Mouse (Mus musculus) erythroblast, adult 5-6 weeks (primary cell): ENCODE results near the gene Tk1. TPM values are rescaled to one million over a fixed set of nuclear protein-coding genes. Genes with fewer than 3 reads are reported as not detected.
A peak's percentile ranks its signal among the peaks of the same experiment; 100 is the strongest.
"Not testable (repeated sequence)": the region's sequence is repeated elsewhere in the genome, so short reads cannot be mapped to it uniquely, and the experiment has no call there.

Experiments
- ATAC-seq: replicated peaks from 2 replicates; pipeline ENCODE4 v1.8.0; 2016; ENCODE audit warnings: moderate number of reproducible peaks, mild to moderate bottlenecking, moderate TSS enrichment, inconsistent platforms; ENCODE audit not compliant: poor library complexity, low FRiP score, severe bottlenecking
- total RNA-seq, 2 experiments: library from RNA; stranded (forward) in 1 of 2; stranded (reverse) in 1 of 2; fragments of 150-400 nt in 1 of 2; fragments of 200-764, 138-1000 nt in 1 of 2; gene quantifications; 2 replicates each; pipeline versions ENCODE4 v1.2.3 to v1.2.4; 2015 to 2017; ENCODE audit warnings: low replicate concordance in 2 of 2

The Tk1 gene
- total RNA-seq, 2 experiments from 2014 or later = 89.2 to 157 TPM

GRCm38 (mm10) chr11:117848271-117848984, 22.5 kb upstream of the Tk1 start:
- peak; percentile 54 for ATAC-seq

GRCm38 (mm10) chr11:117847593-117848215, 21.8 kb upstream of the Tk1 start:
- no peak for ATAC-seq

GRCm38 (mm10) chr11:117846640-117847039, 20.7 kb upstream of the Tk1 start:
- peak; percentile 29; the same call in 1 of the 2 replicates for ATAC-seq

- ATAC-seq = no peak
Measured at GRCm38 (mm10) chr11:117845651-117846050, 19.8 kb upstream of the Tk1 start.

GRCm38 (mm10) chr11:117844997-117845396, 19.1 kb upstream of the Tk1 start:
- ATAC-seq = no peak

- ATAC-seq = no peak
Measured at GRCm38 (mm10) chr11:117843434-117843833, 17.5 kb upstream of the Tk1 start.

GRCm38 (mm10) chr11:117840910-117841309, 15.0 kb upstream of the Tk1 start:
- ATAC-seq = no peak

GRCm38 (mm10) chr11:117839021-117839420, 13.1 kb upstream of the Tk1 start:
- ATAC-seq = peak; percentile 18

- peak; percentile 84 for ATAC-seq
Measured at GRCm38 (mm10) chr11:117838572-117838971, 12.7 kb upstream of the Tk1 start.

- ATAC-seq = peak; percentile 43
Measured at GRCm38 (mm10) chr11:117836306-117836705, 10.4 kb upstream of the Tk1 start.

GRCm38 (mm10) chr11:117834086-117834485, 8.2 kb upstream of the Tk1 start:
- ATAC-seq = no peak

- not testable (repeated sequence) for ATAC-seq
Measured at GRCm38 (mm10) chr11:117833509-117833908, 7.6 kb upstream of the Tk1 start.

GRCm38 (mm10) chr11:117832086-117832969, 6.4 kb upstream of the Tk1 start:
- peak; percentile 61 for ATAC-seq

GRCm38 (mm10) chr11:117830401-117830800, 4.5 kb upstream of the Tk1 start:
- ATAC-seq = peak; percentile 40

- no peak for ATAC-seq
Measured at GRCm38 (mm10) chr11:117829671-117830215, 3.9 kb upstream of the Tk1 start.

- peak; percentile 16 for ATAC-seq
Measured at GRCm38 (mm10) chr11:117828888-117829604, 3.2 kb upstream of the Tk1 start.

GRCm38 (mm10) chr11:117828149-117828887, 2.4 kb upstream of the Tk1 start:
- 0 out of 2 replicates have a peak, but pooled peaks have one; percentile 12 for ATAC-seq

- ATAC-seq = no peak
Measured at GRCm38 (mm10) chr11:117827386-117827785, 1.5 kb upstream of the Tk1 start.

- ATAC-seq = no peak
Measured at GRCm38 (mm10) chr11:117826916-117827315, 1.0 kb upstream of the Tk1 start.
